Mouse (Mus musculus) stomach, embryonic 15.5 days (tissue): ENCODE data around the gene S100a3. TPM values are rescaled to one million over a fixed set of nuclear protein-coding genes. Genes with fewer than 3 reads are reported as not detected.

Experiments
- ATAC-seq: fragments of 200-750 bp; cut with Nextera tagmentation; 2 replicates; pipeline ENCODE4 v1.8.0; 2017; ENCODE audit warnings: low read depth, moderate number of reproducible peaks, moderate TSS enrichment; ENCODE audit not compliant: insufficient read depth, low FRiP score
- H3K27ac ChIP-seq: fragments of 300-500 bp; sonication (generic); 2 replicates; pipeline ENCODE4 v1.5.1; 2015; ENCODE audit warnings: mild to moderate bottlenecking, inconsistent platforms
- H3K27me3 ChIP-seq: fragments of 300-500 bp; sonication (generic); replicated peaks from 2 replicates; pipeline ENCODE4 v1.6.1; 2015; ENCODE audit warnings: inconsistent platforms
- H3K36me3 ChIP-seq: fragments of 300-500 bp; sonication (generic); 2 replicates; pipeline ENCODE4 v1.6.1; 2015; ENCODE audit warnings: inconsistent platforms
- H3K4me1 ChIP-seq: fragments of 300-500 bp; sonication (generic); 2 replicates; pipeline ENCODE4 v1.6.1; 2015; ENCODE audit warnings: inconsistent platforms
- H3K4me2 ChIP-seq: fragments of 300-500 bp; sonication (generic); 2 replicates; pipeline ENCODE4 v1.6.1; 2015; ENCODE audit warnings: mild to moderate bottlenecking, inconsistent platforms
- H3K4me3 ChIP-seq: fragments of 300-500 bp; sonication (generic); replicated peaks from 2 replicates; pipeline ENCODE4 v1.5.1; 2015; ENCODE audit warnings: inconsistent platforms
- H3K9ac ChIP-seq: fragments of 300-500 bp; sonication (generic); 2 replicates; pipeline ENCODE4 v1.6.1; 2015; ENCODE audit warnings: inconsistent platforms
- H3K9me3 ChIP-seq: fragments of 300-500 bp; sonication (generic); 2 replicates; pipeline ENCODE4 v1.6.1; 2016; ENCODE audit warnings: inconsistent platforms
- WGBS: fragments of 180-500 bp; shearing (Covaris S2); methylation state at CpG from one replicate; pipeline ENCODE4 v1.1.7; 2015; 5-methylcytosine and 5-hydroxymethylcytosine counted together
- polyA plus RNA-seq: library from polyadenylated mRNA; unstranded; fragments of >200 nt; fragmentation: Nextera tagmentation; extraction: Ambion mirVana; gene quantifications from 2 replicates; pipeline ENCODE4 v1.2.1, GENCODE M21; 2015

Gene S100a3
- polyA plus RNA-seq, 1 experiment from 2014 or later = 1.2 TPM

DNA sequence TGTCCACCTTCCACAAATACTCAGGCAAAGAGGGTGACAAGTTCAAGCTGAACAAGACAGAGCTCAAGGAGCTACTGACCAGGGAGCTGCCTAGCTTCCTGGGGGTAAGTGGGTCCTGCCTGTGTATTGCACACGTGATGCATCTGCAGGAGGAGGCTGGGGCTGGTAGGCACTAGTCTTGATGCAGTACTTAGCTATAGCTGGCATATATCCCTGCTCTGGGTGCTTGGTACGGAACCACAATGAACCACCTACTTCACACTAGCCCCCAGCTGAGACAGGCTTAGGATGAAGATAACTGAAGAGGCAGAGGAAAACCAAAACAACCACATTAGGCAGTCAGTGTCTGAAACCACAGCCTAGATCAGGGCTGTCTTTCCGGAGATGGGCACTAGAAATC lies 44.7 kb downstream of the S100a3 start:
- H3K36me3 ChIP-seq = no peaks in the 10 kb centered on the region
- no peaks in the 10 kb centered on the region for H3K27me3 ChIP-seq
- peak overlapping the region; percentile 88 for H3K27ac ChIP-seq
- H3K4me2 ChIP-seq = no peak overlapping the region
- no peak overlapping the region for H3K4me3 ChIP-seq
- H3K9me3 ChIP-seq = no peaks in the 10 kb centered on the region
- H3K4me1 ChIP-seq = peaks cover 22% of the 10 kb centered on the region
- no peak for ATAC-seq
- WGBS = 78% methylated on average over 3 of the region's 3 CpGs
- H3K9ac ChIP-seq = no peak overlapping the region

DNA sequence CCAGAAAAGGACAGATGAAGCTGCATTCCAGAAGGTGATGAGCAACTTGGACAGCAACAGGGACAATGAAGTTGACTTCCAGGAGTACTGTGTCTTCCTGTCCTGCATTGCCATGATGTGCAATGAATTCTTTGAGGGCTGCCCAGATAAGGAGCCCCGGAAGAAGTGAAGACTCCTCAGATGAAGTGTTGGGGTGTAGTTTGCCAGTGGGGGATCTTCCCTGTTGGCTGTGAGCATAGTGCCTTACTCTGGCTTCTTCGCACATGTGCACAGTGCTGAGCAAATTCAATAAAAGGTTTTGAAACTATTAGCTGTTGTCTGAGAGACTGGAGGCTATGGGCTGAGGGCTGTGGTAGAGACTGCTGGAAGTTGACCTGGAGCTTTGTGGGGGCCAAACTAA lies 45.4 kb downstream of the S100a3 start:
- Histone ChIP-seq H3K9me3 (no peaks in the 10 kb centered on the region), H3K4me1 (peaks cover 22% of the 10 kb centered on the region), H3K4me2 (no peak overlapping the region), H3K4me3 (no peak overlapping the region), H3K9ac (no peak overlapping the region), H3K27ac (peak overlapping the region; percentile 88), H3K36me3 (no peaks in the 10 kb centered on the region), H3K27me3 (no peaks in the 10 kb centered on the region)
- WGBS = 62% methylated on average over 2 of the region's 2 CpGs
- 0 out of 2 replicates have a peak, but pooled peaks have one; percentile 3 for ATAC-seq

- no peak overlapping the region for H3K4me3 ChIP-seq
- no peak overlapping the region for H3K4me2 ChIP-seq
- H3K36me3 ChIP-seq = no peaks in the 10 kb centered on the region
- WGBS = 47% methylated on average over 6 of the region's 6 CpGs
- peaks cover 22% of the 10 kb centered on the region for H3K4me1 ChIP-seq
- peak overlapping the region; percentile 88 for H3K27ac ChIP-seq
- 0 out of 2 replicates have a peak, but pooled peaks have one; percentile 10 for ATAC-seq
- H3K27me3 ChIP-seq = no peaks in the 10 kb centered on the region
- no peaks in the 10 kb centered on the region for H3K9me3 ChIP-seq
- H3K9ac ChIP-seq = no peak overlapping the region
Observed at GRCm38 (mm10) chr3:90606185-90606584, 45.8 kb downstream of the S100a3 start.

GRCm38 (mm10) chr3:90607361-90607760 lies 47.0 kb downstream of the S100a3 start:
- H3K27me3 ChIP-seq = no peaks in the 10 kb centered on the region
- 83% methylated on average over 3 of the region's 3 CpGs for WGBS
- no peak overlapping the region for H3K4me3 ChIP-seq
- H3K4me1 ChIP-seq = peaks cover 22% of the 10 kb centered on the region
- H3K27ac ChIP-seq = no peak overlapping the region
- H3K36me3 ChIP-seq = no peaks in the 10 kb centered on the region
- H3K9ac ChIP-seq = no peak overlapping the region
- no peak for ATAC-seq
- no peak overlapping the region for H3K4me2 ChIP-seq
- no peaks in the 10 kb centered on the region for H3K9me3 ChIP-seq

GRCm38 (mm10) chr3:90608223-90608622 lies 47.8 kb downstream of the S100a3 start, which contains the start of gene S100a5:
Gene S100a5 (plus strand): TSS chr3:90608523.
- no peaks in the 10 kb centered on the region for H3K9me3 ChIP-seq
- H3K27me3 ChIP-seq = no peaks in the 10 kb centered on the region
- H3K4me1 ChIP-seq = peaks cover 24% of the 10 kb centered on the region
- WGBS = 52% methylated on average over 3 of the region's 3 CpGs
- H3K36me3 ChIP-seq = no peaks in the 10 kb centered on the region
- no peak for ATAC-seq
- no peak within 1 kb of the TSS for H3K4me2 ChIP-seq
- no peak within 1 kb of the TSS for H3K27ac ChIP-seq
- no peak within 1 kb of the TSS for H3K9ac ChIP-seq
- no peak within 1 kb of the TSS for H3K4me3 ChIP-seq

DNA sequence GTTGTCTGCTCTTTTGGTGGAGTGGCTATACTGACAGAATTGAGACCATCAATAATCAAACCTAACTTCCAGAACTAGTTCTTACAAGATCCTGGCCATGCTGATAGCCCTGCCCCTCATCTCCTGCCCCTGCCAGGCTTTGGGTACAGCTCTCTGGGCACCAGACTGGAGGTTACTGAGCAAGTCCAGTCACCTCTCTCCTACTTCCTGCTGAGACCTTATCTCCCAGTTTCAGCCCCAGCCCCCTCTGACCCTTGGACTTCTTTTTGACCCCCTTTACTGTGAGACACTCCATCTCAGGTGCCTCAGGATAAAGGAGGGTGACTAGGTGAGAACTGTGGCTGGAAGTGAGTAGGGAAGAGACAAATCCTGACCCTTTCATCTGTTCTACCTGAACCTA lies 48.7 kb downstream of the S100a3 start:
- peaks cover 18% of the 10 kb centered on the region for H3K4me1 ChIP-seq
- H3K4me2 ChIP-seq = no peak overlapping the region
- H3K36me3 ChIP-seq = no peaks in the 10 kb centered on the region
- no peaks in the 10 kb centered on the region for H3K27me3 ChIP-seq
- no peak overlapping the region for H3K9ac ChIP-seq
- H3K27ac ChIP-seq = no peak overlapping the region
- H3K4me3 ChIP-seq = no peak overlapping the region
- ATAC-seq = no peak
- H3K9me3 ChIP-seq = no peaks in the 10 kb centered on the region

GRCm38 (mm10) chr3:90611494-90611893 lies 51.1 kb downstream of the S100a3 start:
- Histone ChIP-seq H3K9ac (no peak overlapping the region), H3K4me2 (no peak overlapping the region), H3K4me3 (no peak overlapping the region), H3K4me1 (peaks cover 21% of the 10 kb centered on the region), H3K36me3 (no peaks in the 10 kb centered on the region), H3K27me3 (no peaks in the 10 kb centered on the region), H3K27ac (no peak overlapping the region), H3K9me3 (no peaks in the 10 kb centered on the region)
- WGBS = 83% methylated on average over 3 of the region's 3 CpGs
- no peak for ATAC-seq

GRCm38 (mm10) chr3:90612061-90612460 lies 51.7 kb downstream of the S100a3 start:
- Histone ChIP-seq H3K27ac (no peak overlapping the region), H3K4me2 (no peak overlapping the region), H3K9ac (no peak overlapping the region), H3K27me3 (no peaks in the 10 kb centered on the region), H3K9me3 (no peaks in the 10 kb centered on the region), H3K36me3 (no peaks in the 10 kb centered on the region), H3K4me3 (no peak overlapping the region), H3K4me1 (peaks cover 21% of the 10 kb centered on the region)
- ATAC-seq = no peak
- 64% methylated on average over 4 of the region's 4 CpGs for WGBS

DNA sequence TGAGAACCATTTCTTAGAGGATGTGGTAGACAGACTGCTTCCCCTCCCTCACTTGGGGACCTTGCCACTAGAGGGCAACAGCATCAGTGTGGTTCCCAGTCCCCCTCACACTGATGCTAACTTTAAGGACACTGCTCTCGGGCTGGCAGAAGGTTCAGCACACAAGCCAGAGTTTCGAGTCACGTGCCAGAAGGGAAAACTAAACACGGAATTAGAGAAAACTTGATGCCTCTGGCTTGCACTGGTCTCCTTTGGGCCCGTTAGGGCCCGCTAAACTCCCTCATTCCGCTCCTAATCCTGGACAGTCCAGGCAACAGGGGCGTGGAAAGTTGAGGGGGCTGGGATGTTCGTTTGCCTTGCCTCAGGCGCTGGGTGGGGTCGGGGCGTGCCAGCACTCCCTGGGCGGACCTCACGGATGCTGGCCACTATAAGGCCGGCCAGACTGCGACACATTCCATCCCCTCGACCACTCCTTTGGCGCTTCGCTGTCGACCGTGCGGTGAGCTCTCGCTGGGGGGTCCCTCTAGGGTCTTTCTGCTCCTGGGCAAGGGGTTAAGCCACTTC lies 52.4 kb downstream of the S100a3 start, which contains the start of gene S100a6:
Gene S100a6 (plus strand): TSS at position 155 of the 564 bp plus-strand sequence.
- WGBS = under 1% methylated on average over 23 of the region's 23 CpGs
- peak within 1 kb of the TSS; percentile 71 for H3K4me2 ChIP-seq
- H3K4me1 ChIP-seq = peaks cover 21% of the 10 kb centered on the region
- ATAC-seq = peak; percentile 67
- peak within 1 kb of the TSS; percentile 51 for H3K4me3 ChIP-seq
- H3K27me3 ChIP-seq = no peaks in the 10 kb centered on the region
- H3K27ac ChIP-seq = peak within 1 kb of the TSS; percentile 85
- H3K9ac ChIP-seq = peak within 1 kb of the TSS; percentile 19
- H3K36me3 ChIP-seq = no peaks in the 10 kb centered on the region
- no peaks in the 10 kb centered on the region for H3K9me3 ChIP-seq

GRCm38 (mm10) chr3:90613461-90614147 lies 53.2 kb downstream of the S100a3 start:
- H3K27me3 ChIP-seq = no peaks in the 10 kb centered on the region
- H3K4me3 ChIP-seq = peak overlapping the region; percentile 51
- whole genome bisulfite sequencing = 65% methylated on average over 7 of the region's 7 CpGs
- peaks cover 21% of the 10 kb centered on the region for H3K4me1 ChIP-seq
- H3K9ac ChIP-seq = peak overlapping the region; percentile 19; the same call in 1 of the 2 replicates
- no peaks in the 10 kb centered on the region for H3K9me3 ChIP-seq
- no peaks in the 10 kb centered on the region for H3K36me3 ChIP-seq
- ATAC-seq = no peak
- peak overlapping the region; percentile 71 for H3K4me2 ChIP-seq
- peak overlapping the region; percentile 85 for H3K27ac ChIP-seq

DNA sequence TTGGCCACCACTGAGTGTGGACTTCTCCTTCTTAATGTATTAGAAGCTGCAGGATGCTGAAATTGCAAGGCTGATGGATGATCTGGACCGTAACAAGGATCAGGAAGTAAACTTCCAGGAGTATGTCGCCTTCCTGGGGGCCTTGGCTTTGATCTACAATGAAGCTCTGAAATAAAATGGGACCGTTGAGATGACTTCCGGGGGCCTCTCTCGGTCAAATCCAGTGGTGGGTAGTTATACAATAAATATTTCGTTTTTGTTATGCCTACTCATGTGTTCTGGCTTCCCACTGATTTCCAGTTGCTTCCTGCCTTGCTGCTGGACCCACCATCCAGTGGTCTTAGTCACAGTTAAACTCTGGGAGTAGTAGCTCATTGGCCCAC lies 53.8 kb downstream of the S100a3 start:
- ATAC-seq = no peak
- Histone ChIP-seq H3K27ac (peak overlapping the region; percentile 85), H3K9me3 (no peaks in the 10 kb centered on the region), H3K36me3 (no peaks in the 10 kb centered on the region), H3K4me3 (peak overlapping the region; percentile 51), H3K4me2 (peak overlapping the region; percentile 71), H3K27me3 (no peaks in the 10 kb centered on the region), H3K9ac (no peak overlapping the region), H3K4me1 (peaks cover 21% of the 10 kb centered on the region)
- 83% methylated on average over 6 of the region's 6 CpGs for WGBS

- Histone ChIP-seq H3K4me3 (peak overlapping the region; percentile 51), H3K27ac (peak overlapping the region; percentile 85), H3K9ac (no peak overlapping the region)
Observed at GRCm38 (mm10) chr3:90614611-90615251, 54.4 kb downstream of the S100a3 start.

More at GRCm38 (mm10) chr3:90614611-90615251, 54.4 kb downstream of the S100a3 start:
- WGBS = 56% methylated on average over 11 of the region's 11 CpGs
- Histone ChIP-seq H3K27me3 (no peaks in the 10 kb centered on the region), H3K4me1 (peaks cover 21% of the 10 kb centered on the region), H3K4me2 (peak overlapping the region; percentile 71), H3K36me3 (no peaks in the 10 kb centered on the region), H3K9me3 (no peaks in the 10 kb centered on the region)
- peak; percentile 51 for ATAC-seq
